Mouse (Mus musculus) C2C12 (cell line): Measurements from ENCODE around the gene Tanc1.

Experiments used
- CEBPB ChIP-seq: IDR thresholded peaks from one replicate; pipeline ENCODE4 v1.6.1; 2011; ENCODE audit warnings: low read depth, mild to moderate bottlenecking, control low read depth, moderate library complexity
- CTCF ChIP-seq: IDR thresholded peaks from one replicate; pipeline ENCODE4 v1.5.1; 2011; ENCODE audit not compliant: control insufficient read depth, insufficient read depth, insufficient read length
- FOSL1 ChIP-seq: IDR thresholded peaks from one replicate; pipeline ENCODE4 v1.8.0; 2011; ENCODE audit warnings: mild to moderate bottlenecking, low read length; ENCODE audit not compliant: poor library complexity, insufficient read depth, severe bottlenecking
- MAX ChIP-seq: IDR thresholded peaks from one replicate; pipeline ENCODE4 v1.6.1; 2011; ENCODE audit warnings: mild to moderate bottlenecking, control low read depth
- MYOD1 ChIP-seq: IDR thresholded peaks from one replicate; pipeline ENCODE4 v1.6.1; 2011; ENCODE audit warnings: low read depth; ENCODE audit not compliant: control insufficient read depth, insufficient read length
- MYOG ChIP-seq: IDR thresholded peaks from one replicate; pipeline ENCODE4 v1.6.1; 2011; ENCODE audit not compliant: control insufficient read depth, insufficient read length; ENCODE audit errors: extremely low read depth
- USF1 ChIP-seq: IDR thresholded peaks from one replicate; pipeline ENCODE4 v1.6.1; 2011; ENCODE audit warnings: low read depth, mild to moderate bottlenecking, control low read depth, moderate library complexity

DNA sequence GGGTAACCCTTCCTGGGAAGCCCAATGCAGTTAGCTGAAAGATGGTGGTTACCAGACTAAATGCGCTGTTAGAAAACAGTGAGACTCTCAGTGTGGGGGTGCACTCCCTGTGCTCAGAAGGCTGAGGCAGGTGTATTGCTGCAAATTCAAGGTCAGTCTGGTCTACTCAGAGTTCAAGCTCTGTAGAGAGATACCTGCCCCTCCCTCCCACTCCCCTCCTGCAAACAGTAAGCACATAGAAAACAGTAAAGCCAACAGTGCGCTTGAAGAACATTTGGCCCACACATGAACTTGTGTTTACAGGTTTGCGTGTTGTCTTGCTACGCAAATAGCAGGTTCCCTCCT lies 73.7 kb downstream of the Tanc1 start:
- TF ChIP-seq CTCF (no peak), USF1 (no peak), MAX (no peak), CEBPB (no peak), FOSL1 (no peak), MYOD1 (no peak), MYOG (no peak)
